Mouse (Mus musculus) splenic B cell, adult 2 months (primary cell): Measurements from ENCODE around the gene Slc36a4.

ENCODE experiments used
- DNase-seq: peaks from one replicate; pipeline ENCODE4 v3.0.0-alpha.2; 2011; ENCODE audit warnings: low read depth, low spot score
- H3K27me3 ChIP-seq: 2 replicates; pipeline ENCODE4 v1.6.1; 2012; ENCODE audit warnings: mild to moderate bottlenecking, low read length, moderate library complexity, mixed read lengths; ENCODE audit not compliant: control insufficient read depth, poor library complexity, insufficient read depth, severe bottlenecking
- H3K36me3 ChIP-seq: 2 replicates; pipeline ENCODE4 v1.6.1; 2012; ENCODE audit warnings: mild to moderate bottlenecking, low read length, moderate library complexity, mixed read lengths; ENCODE audit not compliant: control insufficient read depth, poor library complexity, insufficient read depth, severe bottlenecking

Slc36a4 gene

DNA sequence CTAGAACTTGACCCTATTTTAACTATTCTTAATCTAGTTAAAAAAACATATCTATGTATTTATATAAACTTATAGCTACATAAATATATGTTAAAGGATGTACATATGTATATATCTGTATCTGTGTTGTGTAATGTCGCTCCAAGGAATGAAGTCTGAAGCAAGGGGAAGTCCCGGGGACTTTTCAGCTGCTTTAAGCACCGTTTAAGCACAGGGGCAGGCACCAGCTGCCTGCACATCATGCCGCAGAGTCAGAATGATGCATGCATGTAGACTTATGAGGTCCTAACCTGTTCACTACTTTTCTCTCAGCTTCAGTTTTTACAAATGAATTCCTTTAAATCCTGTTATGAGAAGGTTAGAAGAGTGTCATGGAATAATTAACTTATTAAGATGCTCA lies 5.3 kb downstream of the Slc36a4 start:
- H3K27me3 ChIP-seq: no peaks in the 10 kb centered on the region
- H3K36me3 ChIP-seq: no peaks in the 10 kb centered on the region
- no peak for DNase-seq

DNA sequence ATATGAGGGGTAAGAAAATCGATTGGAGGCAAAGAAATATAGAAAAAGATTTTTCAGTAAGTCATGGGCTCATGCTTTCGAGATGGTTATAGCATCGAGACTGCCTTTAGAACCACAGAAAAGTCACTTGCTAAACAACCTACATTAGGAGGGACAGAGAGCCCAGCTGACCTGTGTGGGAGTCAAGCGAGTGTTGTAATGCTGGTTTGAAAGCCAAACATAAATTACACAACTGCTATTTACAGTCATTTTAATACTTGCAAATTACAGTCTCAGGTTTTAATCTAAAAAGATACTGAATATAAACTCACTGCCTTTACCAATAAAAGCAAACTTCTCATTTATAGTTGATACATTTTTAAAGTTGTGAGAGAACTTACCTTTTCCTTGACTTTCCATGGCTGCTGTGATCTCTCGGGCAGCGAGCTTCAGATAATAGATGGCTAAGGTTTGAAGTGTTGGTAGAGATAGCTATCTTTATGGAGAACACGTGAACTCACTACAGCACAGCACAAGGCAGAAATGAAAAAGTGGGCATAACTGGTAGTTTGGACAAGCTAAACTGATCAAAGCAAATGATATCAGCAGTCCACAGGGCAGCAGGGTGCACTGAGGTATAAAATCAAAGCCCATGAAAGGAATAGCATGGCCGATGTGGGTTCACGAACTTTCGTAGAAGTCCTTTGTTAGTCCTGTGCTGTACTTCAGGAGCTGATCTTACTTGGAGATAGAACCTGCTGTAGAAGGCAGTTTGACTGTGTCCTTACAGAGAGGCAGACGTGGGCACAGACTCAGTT lies 5.9 kb downstream of the Slc36a4 start:
- Histone ChIP-seq H3K27me3 (no peaks in the 10 kb centered on the region), H3K36me3 (no peaks in the 10 kb centered on the region)
- DNase-seq: no peak

DNA sequence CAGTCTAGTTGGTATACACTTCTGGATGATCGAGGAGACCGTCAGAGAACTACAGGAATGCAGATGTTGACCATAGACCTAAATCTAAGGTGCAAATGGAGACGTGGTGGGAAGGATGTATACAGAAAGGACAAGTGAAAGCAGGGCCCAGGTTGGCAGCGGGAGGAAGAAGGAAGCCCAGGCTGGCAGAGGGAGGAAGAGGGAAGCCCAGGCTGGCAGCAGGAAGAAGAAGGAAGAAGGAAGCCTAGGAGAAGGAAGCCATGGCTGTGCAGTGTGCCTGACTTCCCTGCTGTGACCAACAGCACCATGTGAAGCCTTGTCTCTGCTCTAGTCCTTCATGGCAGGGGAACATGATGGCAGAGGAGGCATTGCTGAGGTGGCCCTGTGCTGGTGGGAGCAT lies 7.8 kb downstream of the Slc36a4 start:
- DNase-seq: no peak
- H3K27me3 ChIP-seq: no peaks in the 10 kb centered on the region

GRCm38 (mm10) chr9:15718295-15718694 lies 8.8 kb downstream of the Slc36a4 start:
- no peaks in the 10 kb centered on the region for H3K27me3 ChIP-seq
- no peaks in the 10 kb centered on the region for H3K36me3 ChIP-seq
- no peak for DNase-seq

More for the DNA sequence above, 7.8 kb downstream of the Slc36a4 start:
- no peaks in the 10 kb centered on the region for H3K36me3 ChIP-seq

DNA sequence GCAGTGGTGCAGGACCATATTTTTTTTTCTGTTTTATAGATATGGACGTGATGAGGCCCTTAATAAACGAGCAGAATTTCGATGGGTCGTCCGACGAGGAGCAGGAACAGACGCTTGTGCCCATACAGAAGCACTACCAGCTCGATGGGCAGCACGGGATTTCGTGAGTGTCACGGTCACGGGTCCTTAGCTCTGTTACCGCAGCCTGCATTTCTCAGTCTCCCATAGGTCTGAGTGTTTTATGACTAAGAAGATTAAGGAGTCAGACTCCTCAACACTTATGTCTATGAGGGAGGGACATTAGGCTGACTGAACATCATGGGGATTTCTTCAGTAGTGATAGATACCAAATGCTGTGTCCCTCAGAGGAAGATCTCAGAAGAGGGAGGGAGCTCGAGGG lies 10.1 kb downstream of the Slc36a4 start:
- Histone ChIP-seq H3K27me3 (no peaks in the 10 kb centered on the region), H3K36me3 (no peaks in the 10 kb centered on the region)
- no peak for DNase-seq

GRCm38 (mm10) chr9:15720556-15720955 lies 11.0 kb downstream of the Slc36a4 start:
- H3K27me3 ChIP-seq: no peaks in the 10 kb centered on the region
- H3K36me3 ChIP-seq: no peaks in the 10 kb centered on the region
- no peak for DNase-seq

DNA sequence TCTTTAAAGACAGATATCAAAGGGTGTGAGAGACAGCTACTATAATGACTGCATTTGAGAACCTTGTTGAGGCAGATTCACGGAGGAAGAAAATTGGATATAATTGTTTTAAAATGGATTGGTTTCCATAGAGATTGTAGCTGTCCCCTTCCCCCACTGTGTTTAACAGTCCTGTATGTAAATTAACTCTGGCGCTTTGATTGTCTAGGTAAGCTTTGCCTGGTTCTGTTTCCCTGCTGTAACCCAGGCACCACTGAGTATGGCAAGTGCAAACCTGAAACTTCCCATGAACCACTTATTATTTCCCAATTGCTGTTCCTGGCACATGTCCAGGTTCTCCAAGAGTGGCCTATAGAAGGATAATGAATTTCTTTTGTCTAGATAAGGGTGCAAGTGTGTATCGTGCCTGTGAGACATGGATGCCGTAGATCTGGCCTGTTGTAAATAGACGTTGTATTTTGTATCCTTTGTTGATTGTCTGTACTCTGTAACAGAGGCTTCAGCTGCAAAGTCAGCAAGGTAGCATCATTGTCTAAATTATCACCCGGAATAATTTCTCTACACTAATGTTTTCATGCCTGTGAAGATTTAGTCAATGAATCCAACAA lies 11.8 kb downstream of the Slc36a4 start:
- Histone ChIP-seq H3K27me3 (no peaks in the 10 kb centered on the region), H3K36me3 (no peaks in the 10 kb centered on the region)
- DNase-seq: no peak

DNA sequence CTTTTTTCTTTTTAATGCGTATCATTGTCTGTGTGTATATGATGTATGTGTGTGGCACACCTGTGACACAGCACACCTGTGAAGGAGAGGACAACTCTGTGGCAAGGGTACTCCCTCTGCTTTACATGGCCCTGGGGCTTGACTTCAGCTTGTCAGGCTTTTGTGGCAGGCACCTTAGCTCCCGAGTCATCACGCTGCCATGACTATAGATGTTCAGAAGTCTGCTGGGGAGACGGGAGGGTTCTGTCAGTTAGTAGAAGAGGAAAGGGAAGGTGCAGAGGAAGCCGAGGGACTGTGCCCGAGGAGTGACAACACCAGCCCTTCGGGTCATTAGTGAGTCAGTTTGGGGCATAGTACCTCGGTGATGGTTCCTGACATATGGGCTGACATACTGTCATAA lies 13.0 kb downstream of the Slc36a4 start:
- DNase-seq: no peak
- H3K27me3 ChIP-seq: no peaks in the 10 kb centered on the region
- no peaks in the 10 kb centered on the region for H3K36me3 ChIP-seq

DNA sequence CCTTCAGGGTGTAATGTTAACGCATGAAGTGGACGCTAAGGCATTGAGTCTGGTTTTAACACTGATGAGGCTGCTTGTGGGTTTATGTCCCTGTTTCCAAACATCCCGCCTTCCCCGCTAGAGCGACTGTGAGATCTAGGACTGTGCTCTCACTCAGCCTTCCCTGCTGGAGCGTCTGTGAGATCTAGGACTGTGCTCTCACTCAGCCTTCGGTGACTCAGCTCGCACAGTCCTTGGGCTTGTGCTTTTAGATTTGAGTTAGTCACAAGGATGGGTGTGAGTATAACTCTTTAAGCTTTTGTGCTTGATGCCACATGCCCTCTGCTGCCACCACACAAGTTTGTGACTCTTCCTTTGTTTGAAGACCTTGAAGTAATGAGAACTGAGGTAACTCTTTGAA lies 17.6 kb downstream of the Slc36a4 start:
- no peak for DNase-seq
- no peaks in the 10 kb centered on the region for H3K27me3 ChIP-seq
- no peaks in the 10 kb centered on the region for H3K36me3 ChIP-seq

DNA sequence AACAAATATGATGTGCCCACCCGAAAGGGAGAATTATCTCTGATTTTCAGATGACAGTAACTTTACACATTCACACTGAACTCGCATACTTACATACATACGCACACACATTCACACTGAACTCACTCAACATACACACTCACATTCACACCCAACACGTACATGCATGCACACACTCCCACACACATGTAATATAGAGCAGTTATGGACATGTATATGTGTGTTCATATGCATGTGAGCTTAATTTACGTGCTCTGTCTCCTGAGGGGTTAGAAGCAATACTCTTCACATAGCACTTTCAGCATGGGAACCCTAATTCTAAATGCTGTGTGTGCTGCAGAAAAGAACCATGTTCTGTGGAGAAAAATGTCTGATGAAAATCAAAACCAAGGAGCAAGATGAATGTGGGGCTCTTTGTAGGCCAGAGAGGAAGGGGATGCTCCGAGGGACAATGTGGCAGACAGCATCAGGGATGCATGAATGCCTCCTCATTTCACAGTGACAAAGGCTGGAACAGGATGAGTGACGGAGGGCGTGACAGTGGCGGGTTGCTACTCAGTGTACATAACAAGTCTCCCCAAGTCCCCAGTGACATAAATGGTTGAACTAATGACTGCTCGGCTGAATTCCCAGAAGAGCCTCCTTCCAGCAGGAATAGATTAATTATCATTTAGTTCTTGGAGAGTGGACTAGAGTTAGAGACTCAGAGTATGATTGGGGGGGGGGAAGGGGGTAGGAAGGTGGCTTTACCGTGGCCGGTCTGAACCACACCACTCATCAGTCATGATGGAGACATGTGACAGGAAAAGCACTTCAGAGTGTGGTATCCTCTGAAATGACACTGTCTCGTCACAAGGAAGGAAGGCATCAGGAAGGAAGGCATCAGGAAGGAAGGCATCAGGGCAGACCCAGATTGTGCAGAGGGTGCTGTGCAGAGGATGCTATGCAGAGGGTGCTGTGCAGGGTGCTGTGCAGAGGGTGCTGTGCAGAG lies 22.5 kb downstream of the Slc36a4 start:
- H3K27me3 ChIP-seq: no peaks in the 10 kb centered on the region
- no peaks in the 10 kb centered on the region for H3K36me3 ChIP-seq
- no peak for DNase-seq

GRCm38 (mm10) chr9:15734056-15734866 lies 24.7 kb downstream of the Slc36a4 start:
- no peak for DNase-seq
- no peaks in the 10 kb centered on the region for H3K36me3 ChIP-seq
- H3K27me3 ChIP-seq: no peaks in the 10 kb centered on the region

- DNase-seq: no peak
- H3K27me3 ChIP-seq: no peaks in the 10 kb centered on the region
These were observed 25.3 kb downstream of the Slc36a4 start for GRCm38 (mm10) chr9:15734867-15735131.

DNA sequence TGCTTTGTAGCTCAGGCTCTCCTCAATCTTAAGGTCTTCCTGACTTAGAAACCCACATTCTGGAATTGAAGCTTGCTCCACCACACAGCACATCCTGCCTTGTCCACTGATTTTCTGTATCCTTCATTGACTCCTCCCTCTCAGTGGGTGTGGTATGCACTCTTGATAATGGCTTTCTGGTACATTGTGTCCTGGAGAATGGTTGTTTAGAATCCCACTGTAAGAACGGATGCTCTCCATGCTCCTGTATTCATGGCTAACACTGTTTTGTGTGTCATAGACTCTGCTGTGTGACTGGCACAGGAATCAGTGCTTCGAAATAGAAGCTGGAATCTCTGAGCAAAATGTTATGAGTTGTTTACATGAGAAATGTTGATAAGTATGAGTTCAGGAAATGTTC lies 28.0 kb downstream of the Slc36a4 start:
- H3K27me3 ChIP-seq: no peaks in the 10 kb centered on the region
- H3K36me3 ChIP-seq: no peaks in the 10 kb centered on the region

More at GRCm38 (mm10) chr9:15734867-15735131, 25.3 kb downstream of the Slc36a4 start:
- no peaks in the 10 kb centered on the region for H3K36me3 ChIP-seq

DNA sequence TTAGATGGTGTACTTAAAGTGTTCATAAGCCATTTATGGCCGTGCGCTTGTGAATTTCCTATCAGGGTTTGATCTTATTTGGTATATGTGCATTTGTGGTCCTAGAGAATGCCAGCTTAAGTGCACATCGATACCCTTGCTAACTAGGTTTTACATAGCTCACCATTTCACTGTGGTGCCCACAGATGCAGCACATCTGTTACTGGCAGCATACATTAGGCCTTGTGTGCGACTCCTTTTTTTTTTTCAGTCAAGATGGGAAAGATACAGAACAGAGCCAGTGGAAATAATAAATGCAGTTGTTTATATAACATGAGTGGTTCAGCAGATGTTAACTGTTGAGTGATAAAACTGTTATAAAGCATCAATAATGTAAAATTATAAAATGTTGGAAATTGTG lies 31.9 kb downstream of the Slc36a4 start:
- DNase-seq: no peak
- H3K36me3 ChIP-seq: no peaks in the 10 kb centered on the region
- no peaks in the 10 kb centered on the region for H3K27me3 ChIP-seq

More for the DNA sequence above, 28.0 kb downstream of the Slc36a4 start:
- no peak for DNase-seq
